In the genomic region with DNA sequence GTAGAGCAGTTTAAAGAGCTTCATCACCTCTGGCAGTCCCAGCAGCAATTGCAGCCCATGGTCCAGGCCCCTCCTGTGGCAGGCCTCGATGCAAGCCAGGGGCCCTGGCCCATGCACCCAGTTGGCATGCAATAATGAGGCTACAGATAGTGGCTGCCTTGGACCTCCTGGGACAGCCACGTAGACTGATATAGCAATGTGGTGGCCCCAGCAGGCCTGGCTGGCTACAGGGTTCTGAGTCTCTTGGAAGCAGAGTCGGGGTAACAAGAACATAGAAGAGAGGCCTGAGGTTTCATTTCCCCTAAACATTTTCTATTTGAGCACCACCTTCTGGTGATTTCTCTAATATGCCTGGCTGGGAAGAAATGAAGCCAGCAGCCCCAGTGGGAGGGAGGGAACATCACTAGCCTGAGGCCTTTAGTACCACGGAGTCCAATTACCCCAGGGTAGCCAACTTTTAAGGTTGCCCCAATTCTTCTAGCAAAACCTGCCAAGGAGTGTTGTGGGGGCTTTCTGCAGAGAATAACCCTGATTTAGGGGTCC, we compare ENCODE assay signal across 10 mouse cellular contexts. TPM values are rescaled to one million over a fixed set of nuclear protein-coding genes. Genes with fewer than 3 reads are reported as not detected.
DNase-seq lines count a peak whose midpoint lies in the region; ATAC-seq and TF ChIP-seq lines count a peak whose summit lies in the region.
"Had no signal": no experiment of that assay in that cellular context is flagged by ENCODE, and none has a peak within 500 bp of the region (broad histone marks: within the 10 kb centered on the region; RNA-seq: fewer than 3 reads in every experiment).

No protein-coding gene starts in this region.

- H3K36me3 ChIP-seq in kidney, postnatal 0 days (ENCODE audit: insufficient read depth, low read length): peaks cover 10% of the 10 kb centered on the region; the same call in 1 of the 2 replicates
- peaks cover 30% of the 10 kb centered on the region for H3K36me3 ChIP-seq in kidney, embryonic 15.5 days

- no peak overlapping the region for H3K4me3 ChIP-seq in kidney, postnatal 0 days (replicated peaks; ENCODE audit: low read depth, low read length)
- H3K4me3 ChIP-seq in kidney, embryonic 15.5 days (replicated peaks): no peak overlapping the region
- H3K4me3 ChIP-seq: erythroblast, embryonic 14.5 days had no signal

- H3K4me2 ChIP-seq in kidney, postnatal 0 days (ENCODE audit: low read length): no peak overlapping the region
- no peak overlapping the region for H3K4me2 ChIP-seq in kidney, embryonic 15.5 days

- peak; percentile 35 for DNase-seq in cerebellum, adult 9-11 months
- DNase-seq in cerebellum, postnatal 25 days: no peak
- DNase-seq in kidney, postnatal 0 days (ENCODE audit: low spot score): peak; percentile 72
- peak; percentile 43 for DNase-seq in 416B (ENCODE audit: low read depth)
- DNase-seq in ovary, adult 18-20 months (ENCODE audit: low spot score): no peak
- DNase-seq: adrenal gland, postnatal 10 days had no signal

- H3K9me3 ChIP-seq in kidney, postnatal 0 days (replicated peaks; ENCODE audit: low read length): no peaks in the 10 kb centered on the region
- H3K9me3 ChIP-seq in kidney, embryonic 15.5 days (replicated peaks): no peaks in the 10 kb centered on the region

- H3K27me3 ChIP-seq in kidney, postnatal 0 days (ENCODE audit: insufficient read depth, low read length): no peaks in the 10 kb centered on the region
- no peaks in the 10 kb centered on the region for H3K27me3 ChIP-seq in kidney, embryonic 15.5 days

- H3K4me1 ChIP-seq in kidney, postnatal 0 days (replicated peaks; ENCODE audit: insufficient read depth, low read length): peaks cover 6% of the 10 kb centered on the region
- H3K4me1 ChIP-seq in kidney, embryonic 15.5 days: peaks cover 11% of the 10 kb centered on the region

- peak; percentile 52 for TF ChIP-seq CTCF in kidney, postnatal 0 days (IDR thresholded peaks at IDR 0.05; ENCODE audit: low read depth)

- 62% methylated on average over 4 of the region's 4 CpGs for WGBS in kidney, postnatal 0 days
- 69% methylated on average over 4 of the region's 4 CpGs for WGBS in kidney, embryonic 15.5 days

- 0 out of 2 replicates have a peak, but pooled peaks have one; percentile 9 for ATAC-seq in kidney, postnatal 0 days (replicated peaks; ENCODE audit: low FRiP score, low read depth)
- ATAC-seq in kidney, embryonic 15.5 days (replicated peaks; ENCODE audit: low FRiP score): no peak
- peak; percentile 61 to 62 for ATAC-seq in hematopoietic stem cell, adult 5-6 weeks (replicated peaks in 1 of 2; ENCODE audit: insufficient read depth in 1 of 2, low FRiP score in 2 of 2, low TSS enrichment in 1 of 2, low read depth in 1 of 2, poor library complexity in 2 of 2, severe bottlenecking in 2 of 2)
- no peak for ATAC-seq in activated CD4-positive, CD25-positive, alpha-beta regulatory T cell, adult 4 months

- no peak overlapping the region for H3K9ac ChIP-seq in kidney, postnatal 0 days (ENCODE audit: low read depth, low read length)
- no peak overlapping the region for H3K9ac ChIP-seq in kidney, embryonic 15.5 days

- H3K27ac ChIP-seq in kidney, postnatal 0 days: no peak overlapping the region
- no peak overlapping the region for H3K27ac ChIP-seq in kidney, embryonic 15.5 days

RNA-seq across cellular contexts. Expression of a gene that starts 10.3 kb away (rescaled TPM):
- 3.7 and 4.7 TPM in 2 replicates for polyA plus RNA-seq in kidney, postnatal 0 days (2015; fragmentation: Nextera tagmentation; extraction: Ambion mirVana)
- 6.1 and 7.4 TPM in 2 replicates for polyA plus RNA-seq in kidney, embryonic 15.5 days (2015; fragmentation: Nextera tagmentation; extraction: Ambion mirVana)
- total RNA-seq in hematopoietic stem cell, adult 5-6 weeks (2017): 19.3 and 23.7 TPM in 2 replicates
- polyA plus RNA-seq in activated CD4-positive, CD25-positive, alpha-beta regulatory T cell, adult 4 months (2017; shearing (Covaris generic)): 10 to 100 TPM; 18.5 to 22.0 TPM

RNA-seq across cellular contexts. Expression of a gene that starts 29.0 kb away (rescaled TPM):
- polyA plus RNA-seq in kidney, postnatal 0 days (2015; fragmentation: Nextera tagmentation; extraction: Ambion mirVana): 17.1 and 19.1 TPM in 2 replicates
- polyA plus RNA-seq in kidney, embryonic 15.5 days (2015; fragmentation: Nextera tagmentation; extraction: Ambion mirVana): 24.0 and 27.9 TPM in 2 replicates
- total RNA-seq in hematopoietic stem cell, adult 5-6 weeks (2017): not detected in 2 replicates
- under 1 TPM in 1 of 2 experiments, not detected in 1; 0.12 TPM for polyA plus RNA-seq in activated CD4-positive, CD25-positive, alpha-beta regulatory T cell, adult 4 months (2017; shearing (Covaris generic))

Comparison
In these comparisons a context has a peak if more than half of its experiments do, and no peak if none do; other contexts are left out.
1. DNase-seq: peak in cerebellum, adult 9-11 months (single experiment), kidney, postnatal 0 days (single experiment) and 416B (single experiment); none in cerebellum, postnatal 25 days (0 of 2) and ovary, adult 18-20 months (single experiment).
2. ATAC-seq: peak in kidney, postnatal 0 days (single experiment) and hematopoietic stem cell, adult 5-6 weeks (2 of 2); none in kidney, embryonic 15.5 days (single experiment) and activated CD4-positive, CD25-positive, alpha-beta regulatory T cell, adult 4 months (single experiment).
3. RNA of a gene that starts 29.0 kb away (polyA plus RNA-seq): 24.0 to 27.9 TPM in kidney, embryonic 15.5 days and 17.1 to 19.1 TPM in kidney, postnatal 0 days; 0.12 TPM in activated CD4-positive, CD25-positive, alpha-beta regulatory T cell, adult 4 months; every median in the first group is over 10 times any median in the second.